Mouse (Mus musculus) limb, embryonic 14.5 days (tissue): ENCODE measurements at regions not wholly inside any gene's neighbourhood (a gene's known extent, or its start where the extent isn't known, plus 50 kb on each side); places are given as distances from the start of the nearest gene placed in this dataset.

Experiments
- ATAC-seq: fragments of 200-750 bp; cut with Nextera tagmentation; 2 replicates; pipeline ENCODE4 v1.8.0; 2017; ENCODE audit warnings: low read depth, moderate number of reproducible peaks, moderate TSS enrichment; ENCODE audit not compliant: low FRiP score
- DNase-seq: peaks from one replicate; pipeline ENCODE4 v3.0.0-alpha.2; 2015; ENCODE audit warnings: low spot score
- H3K27ac ChIP-seq: fragments of 300-500 bp; sonication (generic); replicated peaks from 2 replicates; pipeline ENCODE4 v1.5.1; 2014; ENCODE audit warnings: low read depth, mild to moderate bottlenecking, low read length, moderate library complexity, mixed read lengths
- H3K27me3 ChIP-seq: fragments of 300-500 bp; sonication (generic); 2 replicates; pipeline ENCODE4 v1.6.1; 2014; ENCODE audit warnings: low read length, mixed read lengths; ENCODE audit not compliant: control insufficient read depth, insufficient read depth
- H3K36me3 ChIP-seq: fragments of 300-500 bp; sonication (generic); 2 replicates; pipeline ENCODE4 v1.6.1; 2014; ENCODE audit warnings: mild to moderate bottlenecking, low read length, moderate library complexity, mixed read lengths; ENCODE audit not compliant: control insufficient read depth, insufficient read depth
- H3K4me1 ChIP-seq: fragments of 300-500 bp; sonication (generic); 2 replicates; pipeline ENCODE4 v1.6.1; 2014; ENCODE audit warnings: antibody characterized with exemption, low read length, mixed read lengths; ENCODE audit not compliant: control insufficient read depth, insufficient read depth
- H3K4me2 ChIP-seq: fragments of 300-500 bp; sonication (generic); replicated peaks from 2 replicates; pipeline ENCODE4 v1.6.1; 2014; ENCODE audit warnings: low read depth, mild to moderate bottlenecking, low read length, moderate library complexity; ENCODE audit not compliant: severe bottlenecking
- H3K4me3 ChIP-seq: fragments of 300-500 bp; sonication (generic); replicated peaks from 2 replicates; pipeline ENCODE4 v1.5.1; 2014; ENCODE audit warnings: low read length
- H3K9ac ChIP-seq: fragments of 300-500 bp; sonication (generic); 2 replicates; pipeline ENCODE4 v1.6.1; 2014; ENCODE audit warnings: mild to moderate bottlenecking, low read depth, low read length, moderate library complexity; ENCODE audit not compliant: severe bottlenecking
- H3K9me3 ChIP-seq: fragments of 300-500 bp; sonication (generic); 2 replicates; pipeline ENCODE4 v1.6.1; 2016; ENCODE audit warnings: low read length; ENCODE audit not compliant: control insufficient read depth
- POLR2A ChIP-seq: fragments of 200-500 bp; IDR thresholded peaks from 2 replicates; pipeline ENCODE4 v1.8.0; 2012; ENCODE audit warnings: inconsistent platforms, mild to moderate bottlenecking, moderate library complexity, borderline replicate concordance; ENCODE audit not compliant: insufficient read depth, insufficient read length; ENCODE audit errors: extremely low read depth
- WGBS: fragments of 180-500 bp; shearing (Covaris S2); extraction: QIAGEN DNeasy Blood & Tissue Kit; methylation state at CpG from one replicate; pipeline ENCODE4 v1.1.7; 2014; 5-methylcytosine and 5-hydroxymethylcytosine counted together

DNA sequence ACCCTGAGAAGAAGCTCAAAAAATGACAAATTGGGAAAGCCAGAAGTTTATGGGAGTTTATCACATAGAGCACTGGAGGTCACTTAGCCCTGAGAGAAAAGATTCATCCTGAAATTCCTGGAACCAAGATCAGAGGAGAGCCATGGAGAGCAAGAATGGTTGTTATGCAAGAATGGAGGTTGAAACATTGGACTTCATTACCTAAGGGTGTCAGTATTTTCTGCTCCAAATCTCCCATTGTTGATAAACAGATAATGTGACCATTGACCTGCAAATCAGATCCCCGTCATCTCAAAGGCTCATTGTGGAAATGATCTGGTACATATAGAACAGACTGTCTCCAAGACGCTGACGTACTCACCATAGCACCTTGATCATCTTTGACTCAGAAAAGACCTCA is 1477.6 kb upstream of the Slc10a2 start:
- ATAC-seq (no peak), DNase-seq (no peak)
- Histone ChIP-seq H3K9ac (no peak overlapping the region), H3K9me3 (no peaks in the 10 kb centered on the region), H3K27me3 (no peaks in the 10 kb centered on the region), H3K4me2 (no peak overlapping the region), H3K36me3 (no peaks in the 10 kb centered on the region), H3K27ac (no peak overlapping the region), H3K4me1 (no peaks in the 10 kb centered on the region), H3K4me3 (no peak overlapping the region)
- no peak for TF ChIP-seq POLR2A
- 91% methylated on average over 3 of the region's 3 CpGs for WGBS

- Histone ChIP-seq H3K4me2 (no peak overlapping the region), H3K4me3 (no peak overlapping the region), H3K4me1 (no peaks in the 10 kb centered on the region), H3K27me3 (no peaks in the 10 kb centered on the region), H3K27ac (no peak overlapping the region), H3K9me3 (no peaks in the 10 kb centered on the region), H3K36me3 (no peaks in the 10 kb centered on the region), H3K9ac (no peak overlapping the region)
- DNase-seq (no peak), ATAC-seq (no peak)
- TF ChIP-seq POLR2A = no peak
- WGBS = 60% methylated on average over 4 of the region's 4 CpGs
Observed at GRCm38 (mm10) chr8:6577868-6578634, 1472.9 kb upstream of the Slc10a2 start.

GRCm38 (mm10) chr8:6575241-6575640 is 1470.1 kb upstream of the Slc10a2 start:
- ATAC-seq = no peak
- Histone ChIP-seq H3K4me1 (peaks cover 3% of the 10 kb centered on the region; the same call in 1 of the 2 replicates), H3K27me3 (no peaks in the 10 kb centered on the region), H3K27ac (no peak overlapping the region), H3K4me2 (no peak overlapping the region), H3K4me3 (no peak overlapping the region), H3K36me3 (no peaks in the 10 kb centered on the region), H3K9ac (no peak overlapping the region), H3K9me3 (no peaks in the 10 kb centered on the region)
- TF ChIP-seq POLR2A = no peak
- no peak for DNase-seq
- 69% methylated on average over 4 of the region's 4 CpGs for WGBS

- H3K4me1 ChIP-seq = peaks cover 3% of the 10 kb centered on the region; the same call in 1 of the 2 replicates
- no peak for DNase-seq
- H3K4me3 ChIP-seq = no peak overlapping the region
- no peak for ATAC-seq
- TF ChIP-seq POLR2A = no peak
- H3K4me2 ChIP-seq = no peak overlapping the region
- H3K9ac ChIP-seq = no peak overlapping the region
- H3K36me3 ChIP-seq = no peaks in the 10 kb centered on the region
- H3K27ac ChIP-seq = no peak overlapping the region
- no peaks in the 10 kb centered on the region for H3K27me3 ChIP-seq
- H3K9me3 ChIP-seq = no peaks in the 10 kb centered on the region
- WGBS = 90% methylated on average over 3 of the region's 3 CpGs
Observed at GRCm38 (mm10) chr8:6573492-6573891, 1468.3 kb upstream of the Slc10a2 start.

GRCm38 (mm10) chr8:6572066-6572665 is 1467.0 kb upstream of the Slc10a2 start:
- Histone ChIP-seq H3K36me3 (no peaks in the 10 kb centered on the region), H3K4me1 (peaks cover 3% of the 10 kb centered on the region; the same call in 1 of the 2 replicates), H3K4me3 (no peak overlapping the region), H3K4me2 (no peak overlapping the region), H3K9ac (no peak overlapping the region), H3K27me3 (no peaks in the 10 kb centered on the region), H3K9me3 (no peaks in the 10 kb centered on the region), H3K27ac (no peak overlapping the region)
- ATAC-seq (no peak), DNase-seq (peak; percentile 81)
- WGBS = 27% methylated on average over 9 of the region's 9 CpGs
- TF ChIP-seq POLR2A = no peak
